Mouse (Mus musculus): ENCODE results near the gene Slc26a11.
A peak's percentile ranks its signal among the peaks of the same experiment; 100 is the strongest.
"Not testable (repeated sequence)": the region's sequence is repeated elsewhere in the genome, so short reads cannot be mapped to it uniquely, and the experiment has no call there.

Gene Slc26a11

GRCm38 (mm10) chr11:119362769-119363533 lies 7.6 kb downstream of the Slc26a11 start:
- no peak for DNase-seq (ENCODE audit: low spot score)

- DNase-seq (ENCODE audit: low spot score): peak; percentile 71
Observed at GRCm38 (mm10) chr11:119363534-119364145, 8.3 kb downstream of the Slc26a11 start.

DNA sequence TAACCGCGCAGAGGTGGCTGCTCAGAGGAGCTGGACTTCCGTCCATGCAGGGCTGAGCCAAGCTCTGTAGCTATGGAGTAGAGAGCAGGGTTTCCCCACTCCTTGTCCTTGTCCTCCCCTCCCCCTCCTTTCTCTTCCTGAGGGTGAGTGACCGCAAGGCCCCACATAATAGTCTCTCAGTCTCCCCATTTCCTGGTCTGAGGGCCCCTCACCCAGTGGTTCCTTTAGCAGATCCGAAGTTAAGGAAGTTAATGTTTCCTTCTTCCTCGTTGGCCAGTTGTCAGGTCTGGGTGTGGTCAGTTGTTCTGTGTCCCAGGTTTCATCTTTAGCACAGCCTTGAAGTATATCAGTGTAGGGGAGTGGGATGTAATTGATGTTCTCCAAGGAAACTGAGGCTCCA lies 20.1 kb downstream of the Slc26a11 start:
- no peak for DNase-seq (ENCODE audit: low spot score)

- no peak for DNase-seq (ENCODE audit: low spot score)
Observed at GRCm38 (mm10) chr11:119377326-119377725, 22.0 kb downstream of the Slc26a11 start.

GRCm38 (mm10) chr11:119378551-119378950 lies 23.2 kb downstream of the Slc26a11 start:
- no peak for DNase-seq (ENCODE audit: low spot score)

GRCm38 (mm10) chr11:119381631-119382337 lies 26.4 kb downstream of the Slc26a11 start:
- DNase-seq (ENCODE audit: low spot score): no peak

- DNase-seq (ENCODE audit: low spot score): no peak
Observed at GRCm38 (mm10) chr11:119382338-119382850, 27.0 kb downstream of the Slc26a11 start.

DNA sequence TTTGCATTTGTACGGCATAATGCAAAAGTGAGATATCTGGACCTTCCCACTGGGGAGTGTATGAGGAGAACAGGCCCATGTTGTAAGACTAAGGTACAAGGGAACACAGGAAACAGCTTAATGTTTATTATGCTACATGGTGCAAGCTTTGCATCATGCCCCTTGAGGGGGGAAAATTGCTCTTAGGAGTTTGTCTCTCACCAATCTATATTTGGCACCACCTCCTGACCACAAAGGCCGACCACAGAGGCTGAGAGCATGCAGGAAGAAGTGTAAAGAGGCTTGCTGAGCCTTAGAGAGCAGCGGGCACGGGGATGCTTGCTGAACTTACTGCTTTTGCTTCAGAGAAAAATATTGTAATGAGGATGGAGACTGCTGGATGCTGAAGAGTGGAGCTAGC lies 29.5 kb downstream of the Slc26a11 start:
- no peak for DNase-seq (ENCODE audit: low spot score)

GRCm38 (mm10) chr11:119386306-119386705 lies 30.9 kb downstream of the Slc26a11 start:
- no peak for DNase-seq (ENCODE audit: low spot score)

DNA sequence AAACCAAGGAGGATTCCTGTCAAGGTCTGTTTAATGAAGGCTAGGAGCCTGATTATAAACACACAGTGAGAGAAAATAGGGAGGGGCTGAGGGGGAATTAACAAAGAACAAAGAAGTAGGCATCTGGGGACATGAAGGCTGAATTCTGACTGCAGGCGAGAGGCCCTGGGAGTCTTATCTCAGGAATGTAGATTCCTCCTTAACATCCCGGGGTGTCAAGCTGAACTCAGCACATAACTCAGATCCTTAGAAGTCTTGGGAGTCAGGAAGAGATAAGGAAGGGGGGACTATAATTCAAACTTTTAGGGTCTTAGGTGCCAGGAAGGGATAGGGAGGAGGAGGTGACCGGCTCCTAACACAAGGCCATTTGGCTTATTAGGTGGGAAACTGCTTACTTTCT lies 31.9 kb downstream of the Slc26a11 start:
- DNase-seq (ENCODE audit: low spot score): not testable (repeated sequence)

DNA sequence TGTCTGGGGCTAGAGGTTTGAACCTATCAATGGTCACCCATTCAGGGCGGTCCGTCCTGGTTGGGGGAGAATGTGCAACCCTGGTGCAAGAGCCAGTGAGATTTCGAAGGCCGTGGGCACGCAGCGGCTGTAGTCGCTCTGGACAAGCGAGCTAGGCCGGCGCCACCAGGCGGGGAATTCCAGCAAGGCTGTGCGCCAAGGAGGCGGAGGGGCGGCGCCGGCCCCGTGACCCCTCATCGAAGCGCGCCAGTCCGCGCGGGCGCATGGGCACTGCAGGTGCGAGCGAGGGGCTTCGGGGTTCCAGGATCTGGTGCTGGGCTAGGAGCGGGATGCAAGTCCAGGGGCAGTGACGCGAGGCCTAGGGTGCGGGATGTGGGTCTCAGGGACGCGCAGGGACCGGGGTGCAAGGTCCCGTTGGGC lies 34.5 kb downstream of the Slc26a11 start:
- peak; percentile 62 for DNase-seq (ENCODE audit: low spot score)

DNA sequence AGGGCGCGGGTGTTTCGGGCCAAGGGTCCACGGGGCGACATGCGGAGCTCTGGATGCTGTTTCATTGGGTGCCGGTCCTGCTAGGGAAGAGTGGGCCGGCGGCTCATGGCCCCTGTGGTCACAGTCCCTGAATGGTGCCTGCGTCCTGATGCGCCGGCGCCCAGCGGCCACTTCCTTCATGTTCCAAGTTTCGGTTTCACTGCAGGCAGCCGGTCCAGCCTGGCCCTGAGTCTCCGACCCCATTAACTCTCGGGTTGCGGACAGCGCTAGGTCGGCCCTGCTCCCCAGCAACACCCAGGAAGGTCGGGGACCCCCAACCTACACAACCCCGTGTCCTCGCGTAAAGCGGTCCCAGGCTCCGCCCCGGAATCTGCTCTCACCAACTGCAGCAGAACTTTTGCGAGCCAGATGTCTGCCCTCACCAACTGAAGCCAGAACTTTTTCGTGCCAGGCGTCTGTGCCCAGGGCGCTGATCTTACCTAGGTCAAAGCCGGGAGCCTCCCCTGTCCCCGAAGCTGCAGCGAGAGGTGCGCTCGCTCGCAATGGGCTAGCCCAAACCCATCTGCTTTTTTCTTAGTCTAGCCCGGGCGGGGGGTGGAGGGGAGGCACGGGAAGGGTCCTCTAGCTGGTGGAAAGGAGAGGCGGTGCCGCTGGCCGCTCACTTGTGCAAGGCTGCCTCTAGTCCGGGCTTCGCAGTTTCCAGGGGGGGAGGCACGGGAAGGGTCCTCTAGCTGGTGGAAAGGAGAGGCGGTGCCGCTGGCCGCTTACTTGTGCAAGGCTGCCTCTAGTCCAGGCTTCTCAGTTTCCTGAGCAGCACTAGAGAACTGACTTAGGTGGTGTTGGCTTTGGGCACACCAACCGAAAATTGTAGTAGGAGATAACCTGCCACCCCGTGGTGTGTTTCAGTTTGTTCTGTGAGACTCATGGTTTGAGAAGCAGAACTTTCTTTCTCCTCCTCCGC lies 35.2 kb downstream of the Slc26a11 start:
- DNase-seq (ENCODE audit: low spot score): peak; percentile 64

- no peak for DNase-seq (ENCODE audit: low spot score)
Observed at GRCm38 (mm10) chr11:119391386-119392000, 36.1 kb downstream of the Slc26a11 start.

- peak; percentile 28 for DNase-seq (ENCODE audit: low spot score)
Observed at GRCm38 (mm10) chr11:119392001-119392614, 36.8 kb downstream of the Slc26a11 start.

GRCm38 (mm10) chr11:119392800-119393482 lies 37.6 kb downstream of the Slc26a11 start, which contains the start of gene Rnf213:
Gene Rnf213 (plus strand): TSS chr11:119393100.
- peak; percentile 32 for DNase-seq (ENCODE audit: low spot score)

GRCm38 (mm10) chr11:119393483-119393804 lies 38.1 kb downstream of the Slc26a11 start:
- DNase-seq (ENCODE audit: low spot score): no peak

DNA sequence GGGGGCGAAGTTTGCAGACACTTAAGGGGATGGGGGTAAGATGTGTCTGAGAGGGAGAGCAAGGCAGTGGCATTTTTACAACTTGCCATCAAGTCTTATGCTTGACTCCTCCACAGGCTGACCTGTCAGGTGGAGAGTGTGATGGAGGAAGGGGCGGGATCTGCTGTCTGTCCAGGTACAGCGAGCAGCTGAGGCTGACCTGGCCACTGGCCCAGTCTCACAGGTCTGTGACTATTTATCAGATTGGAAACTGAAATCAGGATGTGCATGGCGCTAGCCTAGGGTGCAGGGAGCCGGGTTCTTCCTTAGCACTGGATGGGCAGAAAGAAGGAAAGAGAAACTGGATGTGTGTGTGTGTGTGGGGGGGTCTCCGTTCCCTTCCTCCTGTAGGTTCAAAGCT lies 38.9 kb downstream of the Slc26a11 start:
- no peak for DNase-seq (ENCODE audit: low spot score)

GRCm38 (mm10) chr11:119395394-119395793 lies 40.0 kb downstream of the Slc26a11 start:
- no peak for DNase-seq (ENCODE audit: low spot score)

DNA sequence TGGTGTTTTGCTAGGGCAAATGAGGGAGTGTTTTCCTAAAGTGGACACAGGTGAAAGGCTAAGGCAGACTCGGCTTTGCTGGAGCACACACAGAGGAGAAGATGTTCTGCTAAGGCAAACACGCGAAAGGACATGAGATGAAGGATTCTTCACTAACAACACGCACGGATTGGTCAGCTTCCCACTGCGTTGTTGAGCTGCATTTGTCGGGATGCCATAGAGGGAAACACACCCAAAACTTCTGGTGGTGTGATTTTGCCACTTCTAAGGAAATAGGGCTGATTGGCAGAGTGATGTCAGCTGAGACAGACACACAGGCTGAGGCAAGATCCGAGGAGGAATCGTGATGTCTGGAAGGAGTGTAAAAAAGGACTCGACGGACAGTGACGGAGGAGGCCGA lies 40.6 kb downstream of the Slc26a11 start:
- DNase-seq (ENCODE audit: low spot score): no peak

- no peak for DNase-seq (ENCODE audit: low spot score)
Observed at GRCm38 (mm10) chr11:119396461-119396860, 41.1 kb downstream of the Slc26a11 start.
